13 mouse cellular contexts compared by ENCODE assay signal in the genomic region with DNA sequence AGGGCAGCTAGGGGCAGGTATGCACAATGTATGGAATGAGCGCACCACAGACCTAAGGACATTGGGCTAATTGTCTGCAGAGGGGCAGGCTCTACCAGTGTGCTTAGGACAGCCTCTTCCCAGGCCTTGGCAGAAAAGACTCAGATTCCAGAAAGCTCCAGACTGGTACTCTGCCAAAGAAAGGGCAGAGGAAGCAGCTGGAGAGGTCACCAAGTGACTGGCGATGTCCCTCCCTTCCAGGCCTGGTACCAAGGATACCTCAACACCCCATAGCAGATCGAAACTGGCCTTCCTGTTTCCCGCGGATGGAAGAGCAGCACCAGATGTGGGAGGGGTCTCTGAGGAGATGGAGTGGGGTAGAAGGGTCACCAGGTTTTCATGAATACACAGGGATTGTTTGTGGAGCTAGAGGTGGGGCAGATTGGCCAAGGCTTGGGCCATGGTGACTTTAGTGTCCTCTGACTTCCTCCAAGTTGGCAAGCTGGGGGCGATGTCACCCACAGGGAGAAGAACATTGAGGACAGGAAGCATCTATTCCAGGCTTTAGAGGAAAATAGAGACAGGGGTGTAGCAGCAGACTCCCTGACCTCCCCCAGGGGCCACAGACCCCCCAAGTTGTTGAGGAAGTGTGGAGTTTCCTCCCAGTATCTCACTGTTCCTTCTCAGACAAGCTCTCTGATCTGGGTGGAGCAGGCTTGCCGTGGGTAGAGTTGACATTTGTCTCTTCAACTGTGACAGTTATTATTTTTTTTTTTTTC. TPM values are rescaled to one million over a fixed set of nuclear protein-coding genes. Genes with fewer than 3 reads are reported as not detected.
DNase-seq lines count a peak whose midpoint lies in the region; ATAC-seq and TF ChIP-seq lines count a peak whose summit lies in the region.
"Had no signal": no experiment of that assay in that cellular context is flagged by ENCODE, and none has a peak within 500 bp of the region (broad histone marks: within the 10 kb centered on the region; RNA-seq: fewer than 3 reads in every experiment).

No protein-coding gene starts in this region.

- peaks cover 47% of the 10 kb centered on the region for H3K4me1 ChIP-seq in forebrain, embryonic 10.5 days
- no peaks in the 10 kb centered on the region for H3K4me1 ChIP-seq in forebrain, postnatal 0 days (ENCODE audit: insufficient read depth)
- H3K4me1 ChIP-seq in liver, postnatal 0 days (ENCODE audit: insufficient read depth), result no peaks in the 10 kb centered on the region
- no peaks in the 10 kb centered on the region for H3K4me1 ChIP-seq in liver, embryonic 12.5 days
- H3K4me1 ChIP-seq: intestine, embryonic 15.5 days had no signal

- no peak overlapping the region for H3K4me2 ChIP-seq in forebrain, postnatal 0 days (ENCODE audit: low read depth)
- no peak overlapping the region for H3K4me2 ChIP-seq in liver, postnatal 0 days (ENCODE audit: low read depth, low read length)
- H3K4me2 ChIP-seq in liver, embryonic 12.5 days, result no peak overlapping the region
- H3K4me2 ChIP-seq: embryonic facial prominence, embryonic 15.5 days; intestine, embryonic 15.5 days; midbrain, embryonic 13.5 days had no signal

- H3K9ac ChIP-seq in forebrain, postnatal 0 days, result no peak overlapping the region
- no peak overlapping the region for H3K9ac ChIP-seq in liver, postnatal 0 days (replicated peaks)
- H3K9ac ChIP-seq in liver, embryonic 12.5 days, result no peak overlapping the region
- H3K9ac ChIP-seq: embryonic facial prominence, embryonic 15.5 days; intestine, embryonic 15.5 days; liver, embryonic 14.5 days; midbrain, embryonic 13.5 days had no signal

- no peaks in the 10 kb centered on the region for H3K79me2 ChIP-seq in macrophage (ENCODE audit: inconsistent target)

- H3K27me3 ChIP-seq in forebrain, embryonic 10.5 days (ENCODE audit: poor library complexity, severe bottlenecking), result no peaks in the 10 kb centered on the region
- no peaks in the 10 kb centered on the region for H3K27me3 ChIP-seq in forebrain, postnatal 0 days (ENCODE audit: insufficient read depth, low read length)
- no peaks in the 10 kb centered on the region for H3K27me3 ChIP-seq in liver, postnatal 0 days (ENCODE audit: insufficient read depth, low read length)
- no peaks in the 10 kb centered on the region for H3K27me3 ChIP-seq in liver, embryonic 12.5 days (replicated peaks)
- H3K27me3 ChIP-seq: embryonic facial prominence, embryonic 15.5 days; intestine, embryonic 15.5 days; midbrain, embryonic 13.5 days had no signal

- no peak overlapping the region for H3K4me3 ChIP-seq in forebrain, embryonic 10.5 days
- H3K4me3 ChIP-seq in forebrain, postnatal 0 days (ENCODE audit: low read depth, low read length), result no peak overlapping the region
- no peak overlapping the region for H3K4me3 ChIP-seq in liver, postnatal 0 days (ENCODE audit: low read depth, low read length)
- no peak overlapping the region for H3K4me3 ChIP-seq in liver, embryonic 12.5 days
- H3K4me3 ChIP-seq in macrophage (ENCODE audit: inconsistent target), result no peak overlapping the region
- H3K4me3 ChIP-seq: embryonic facial prominence, embryonic 15.5 days; intestine, embryonic 15.5 days; midbrain, embryonic 13.5 days had no signal

- 82% methylated on average over 7 of the region's 7 CpGs for WGBS in forebrain, embryonic 10.5 days
- WGBS in forebrain, postnatal 0 days, result 83% methylated on average over 7 of the region's 7 CpGs
- 52% methylated on average over 7 of the region's 7 CpGs for WGBS in liver, postnatal 0 days (ENCODE audit: insufficient replicate concordance)
- WGBS in liver, embryonic 12.5 days (ENCODE audit: insufficient replicate concordance), result 46% methylated on average over 7 of the region's 7 CpGs
- 56% methylated on average over 7 of the region's 7 CpGs for WGBS in macrophage (ENCODE audit: missing documents)

- H3K9me3 ChIP-seq in forebrain, embryonic 10.5 days, result no peaks in the 10 kb centered on the region
- no peaks in the 10 kb centered on the region for H3K9me3 ChIP-seq in forebrain, postnatal 0 days (ENCODE audit: low read length)
- no peaks in the 10 kb centered on the region for H3K9me3 ChIP-seq in liver, postnatal 0 days (ENCODE audit: low read length)
- no peaks in the 10 kb centered on the region for H3K9me3 ChIP-seq in liver, embryonic 12.5 days (replicated peaks)
- H3K9me3 ChIP-seq: embryonic facial prominence, embryonic 15.5 days; intestine, embryonic 15.5 days; midbrain, embryonic 13.5 days had no signal

- TF ChIP-seq CTCF in forebrain, postnatal 0 days (IDR thresholded peaks at IDR 0.05; ENCODE audit: low read depth), result no peak
- no peak for TF ChIP-seq CTCF in liver, postnatal 0 days (IDR thresholded peaks at IDR 0.05; ENCODE audit: low read depth)

- no peaks in the 10 kb centered on the region for H3K36me3 ChIP-seq in forebrain, embryonic 10.5 days (replicated peaks)
- H3K36me3 ChIP-seq in forebrain, postnatal 0 days (ENCODE audit: insufficient read depth), result no peaks in the 10 kb centered on the region
- H3K36me3 ChIP-seq in liver, postnatal 0 days (replicated peaks; ENCODE audit: insufficient read depth, low read length), result no peaks in the 10 kb centered on the region
- no peaks in the 10 kb centered on the region for H3K36me3 ChIP-seq in liver, embryonic 12.5 days
- H3K36me3 ChIP-seq in macrophage (ENCODE audit: inconsistent target), result no peaks in the 10 kb centered on the region
- H3K36me3 ChIP-seq: embryonic facial prominence, embryonic 15.5 days; intestine, embryonic 15.5 days; midbrain, embryonic 13.5 days had no signal

- 0 out of 2 replicates have a peak overlapping the region, but pooled peaks have one; percentile 51 for H3K27ac ChIP-seq in forebrain, embryonic 10.5 days
- no peak overlapping the region for H3K27ac ChIP-seq in forebrain, postnatal 0 days (ENCODE audit: low read depth, low read length)
- peak overlapping the region; percentile 24; the same call in 1 of the 2 replicates for H3K27ac ChIP-seq in liver, postnatal 0 days (ENCODE audit: low read depth)
- no peak overlapping the region for H3K27ac ChIP-seq in liver, embryonic 12.5 days
- H3K27ac ChIP-seq in macrophage, result peak overlapping the region; percentile 66
- H3K27ac ChIP-seq: intestine, embryonic 15.5 days; liver, embryonic 14.5 days; midbrain, embryonic 13.5 days had no signal

- TF ChIP-seq EP300 in liver, postnatal 0 days (IDR thresholded peaks at IDR 0.05; ENCODE audit: low read depth), result no peak

- DNase-seq in forebrain, embryonic 10.5 days (ENCODE audit: extremely low spot score, low spot score), result no peak
- no peak for DNase-seq in forebrain, postnatal 0 days
- DNase-seq in liver, postnatal 0 days, result no peak
- peak; percentile 18 to 20 for DNase-seq in kidney, adult 8-10 months
- DNase-seq in layer of hippocampus, postnatal 25 days (ENCODE audit: extremely low spot score in 1 of 2, low spot score in 1 of 2), result no peak
- DNase-seq in layer of hippocampus, adult 18-20 months (ENCODE audit: low spot score in 2 of 2), result no peak
- DNase-seq: B cell, adult 2 months had no signal

- ATAC-seq in forebrain, postnatal 0 days, result no peak
- peak; percentile 28; the same call in 1 of the 2 replicates for ATAC-seq in liver, postnatal 0 days
- no peak for ATAC-seq in liver, embryonic 12.5 days
- ATAC-seq: intestine, embryonic 15.5 days; midbrain, embryonic 13.5 days had no signal

RNA-seq across cellular contexts. Expression of a gene that starts 49.1 kb away (rescaled TPM):
- polyA plus RNA-seq in forebrain, embryonic 10.5 days (2016; fragmentation: Nextera tagmentation; extraction: Ambion mirVana), result 0.34 and 1.2 TPM in 2 replicates
- 14.2 and 18.0 TPM in 2 replicates for total RNA-seq in forebrain, postnatal 0 days (2014; rRNA removed)
- polyA plus RNA-seq in forebrain, postnatal 0 days (2015; fragmentation: Nextera tagmentation; extraction: Ambion mirVana), result 9.3 and 9.6 TPM in 2 replicates
- polyA plus RNA-seq in liver, postnatal 0 days (2015; fragmentation: Nextera tagmentation; extraction: Ambion mirVana), result 1.3 and 1.6 TPM in 2 replicates
- 1.4 and 1.5 TPM in 2 replicates for polyA plus RNA-seq in liver, embryonic 12.5 days (2016; fragmentation: Nextera tagmentation; extraction: Ambion mirVana)
- total RNA-seq in macrophage (2018; cell fraction: chromatin; rRNA removed), result 1,000 to 10,000 TPM in 2 of 26 experiments, 100 to 1,000 TPM in 11, 10 to 100 TPM in 13; 13.7 to 1,974 (median 105) TPM
- 1,000 to 10,000 TPM in 4 of 26 experiments, 100 to 1,000 TPM in 13, 10 to 100 TPM in 9; 10.4 to 2,234 (median 166) TPM for total RNA-seq in macrophage (2018; cell fraction: cytosol; rRNA removed)
- 1,000 to 10,000 TPM in 3 of 26 experiments, 100 to 1,000 TPM in 13, 10 to 100 TPM in 10; 15.4 to 1,140 (median 154) TPM for total RNA-seq in macrophage (2018; cell fraction: nucleus; rRNA removed)
- polyA plus RNA-seq in macrophage (2018), result 18.1 to 88.1 TPM (median 21.8 TPM) in 3 replicates
- total RNA-seq in layer of hippocampus, postnatal 25 days (2021), result 10 to 100 TPM; 10.7 to 13.9 TPM
- 10 to 100 TPM; 26.1 to 28.2 TPM for total RNA-seq in layer of hippocampus, adult 18-20 months (2021)

Comparison
In these comparisons a context has a peak if more than half of its experiments do, and no peak if none do; other contexts are left out.
1. H3K27ac ChIP-seq: peak in forebrain, embryonic 10.5 days (single experiment), liver, postnatal 0 days (single experiment) and macrophage (single experiment); none in forebrain, postnatal 0 days (single experiment) and liver, embryonic 12.5 days (single experiment).
2. DNase-seq: peak in kidney, adult 8-10 months (2 of 2); none in forebrain, embryonic 10.5 days (single experiment), forebrain, postnatal 0 days (single experiment), liver, postnatal 0 days (single experiment), layer of hippocampus, postnatal 25 days (0 of 2) and layer of hippocampus, adult 18-20 months (0 of 2).